Mouse (Mus musculus): Measurements from ENCODE around the gene Tmed9. TPM values are rescaled to one million over a fixed set of nuclear protein-coding genes. Genes with fewer than 3 reads are reported as not detected.
A peak's percentile ranks its signal among the peaks of the same experiment; 100 is the strongest.
"Not testable (repeated sequence)": the region's sequence is repeated elsewhere in the genome, so short reads cannot be mapped to it uniquely, and the experiment has no call there.

Gene Tmed9
- total RNA-seq, 2 experiments from 2014 or later, result 129 to 134 TPM

- intact Hi-C loops (cut with DNase I), result no loop called here
- no peak for DNase-seq (ENCODE audit: low spot score in 2 of 2)
Measured at GRCm38 (mm10) chr13:55563266-55563879, 10.2 kb upstream of the Tmed9 start.

- no peak for DNase-seq (ENCODE audit: low spot score in 2 of 2)
- intact Hi-C loops (cut with DNase I), result no loop called here
Measured at GRCm38 (mm10) chr13:55567001-55567400, 6.5 kb upstream of the Tmed9 start.

GRCm38 (mm10) chr13:55567949-55568348 is 5.6 kb upstream of the Tmed9 start:
- intact Hi-C loops (cut with DNase I), result no loop called here
- DNase-seq (ENCODE audit: low spot score in 2 of 2), result no peak

DNA sequence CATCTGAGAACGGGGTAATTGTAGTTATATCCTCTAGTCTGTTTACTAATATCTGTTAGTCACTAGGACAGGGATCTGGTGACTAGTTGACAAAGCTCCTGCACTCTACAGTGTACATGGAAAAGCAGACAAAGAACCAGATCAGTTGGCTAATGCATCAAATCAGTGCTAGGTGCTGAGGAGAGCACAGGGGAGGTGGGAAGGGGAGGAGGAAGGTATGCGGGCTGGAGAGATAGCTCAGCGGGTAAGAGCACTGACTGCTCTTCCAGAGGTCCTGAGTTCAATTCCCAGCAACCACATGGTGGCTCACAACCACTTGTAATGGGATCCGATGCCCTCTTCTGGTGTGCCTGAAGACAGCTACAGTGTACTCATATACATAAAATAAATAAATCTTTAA is 5.0 kb upstream of the Tmed9 start:
- DNase-seq (ENCODE audit: low spot score in 2 of 2), result not testable (repeated sequence)

GRCm38 (mm10) chr13:55569726-55570285 is 3.7 kb upstream of the Tmed9 start:
- intact Hi-C loops (cut with DNase I), result no loop called here
- peak; percentile 18 to 32 for DNase-seq (ENCODE audit: low spot score in 2 of 2)

More for the DNA sequence above, 5.0 kb upstream of the Tmed9 start:
- intact Hi-C loops (cut with DNase I), result not testable (repeated sequence)

GRCm38 (mm10) chr13:55570286-55570973 is 3.1 kb upstream of the Tmed9 start:
- intact Hi-C loops (cut with DNase I), result no loop called here
- peak; percentile 31 for DNase-seq (ENCODE audit: low spot score in 2 of 2)

- peak; percentile 92 to 93 for DNase-seq (ENCODE audit: low spot score in 2 of 2)
- intact Hi-C loops (cut with DNase I), result no loop called here
Measured at GRCm38 (mm10) chr13:55571027-55571751, 2.3 kb upstream of the Tmed9 start, which contains the start of gene Fam193b. Gene Fam193b (minus strand): TSS chr13:55571120.

DNA sequence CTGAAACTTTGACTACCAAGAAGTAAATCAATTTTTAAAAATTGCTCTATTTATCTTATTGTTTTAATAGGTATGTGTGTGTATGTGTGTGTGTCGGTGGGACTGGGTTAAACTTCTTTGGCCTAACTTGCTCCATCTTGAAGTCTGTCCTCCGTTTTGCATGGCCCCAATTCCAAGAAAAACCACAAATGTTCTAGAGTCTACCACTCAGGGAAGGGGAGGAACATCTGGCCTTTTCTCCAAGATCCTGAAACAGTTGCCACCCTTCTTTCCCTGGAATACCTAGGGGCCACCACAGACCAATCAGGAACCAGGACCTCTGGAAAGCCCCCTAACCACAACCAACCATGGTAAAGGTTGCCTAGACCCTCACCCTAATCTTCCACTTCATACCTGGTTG is 1.6 kb upstream of the Tmed9 start:
- DNase-seq (ENCODE audit: low spot score in 2 of 2), result no peak
- intact Hi-C loops (cut with DNase I), result no loop called here

DNA sequence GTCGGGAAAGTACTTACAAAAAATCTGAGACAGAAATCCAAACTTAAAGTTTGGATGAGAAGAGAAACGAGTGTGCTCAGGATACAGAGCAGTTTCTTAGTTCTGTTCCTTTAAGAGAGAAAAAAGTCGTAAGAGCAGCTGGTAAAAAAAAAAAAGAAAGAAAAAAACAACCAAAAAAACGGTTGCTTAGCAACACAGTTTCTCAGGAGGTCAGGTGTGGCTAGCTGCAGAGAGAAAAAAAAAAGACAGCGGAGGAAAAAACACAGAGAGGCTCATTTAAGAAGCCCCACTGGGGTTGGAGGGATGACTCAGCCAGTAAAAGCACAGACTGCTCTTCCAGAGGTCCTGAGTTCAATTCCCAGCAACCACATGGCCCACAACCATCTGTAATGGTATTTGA is 789 bp downstream of the Tmed9 start:
- intact Hi-C loops (cut with DNase I), result no loop called here
- no peak for DNase-seq (ENCODE audit: low spot score in 2 of 2)

GRCm38 (mm10) chr13:55575932-55576331 is 2.4 kb downstream of the Tmed9 start:
- no peak for DNase-seq (ENCODE audit: low spot score in 2 of 2)
- intact Hi-C loops (cut with DNase I), result no loop called here

GRCm38 (mm10) chr13:55576872-55577271 is 3.3 kb downstream of the Tmed9 start:
- DNase-seq (ENCODE audit: low spot score in 2 of 2); intact Hi-C loops (cut with DNase I): not testable (repeated sequence)

DNA sequence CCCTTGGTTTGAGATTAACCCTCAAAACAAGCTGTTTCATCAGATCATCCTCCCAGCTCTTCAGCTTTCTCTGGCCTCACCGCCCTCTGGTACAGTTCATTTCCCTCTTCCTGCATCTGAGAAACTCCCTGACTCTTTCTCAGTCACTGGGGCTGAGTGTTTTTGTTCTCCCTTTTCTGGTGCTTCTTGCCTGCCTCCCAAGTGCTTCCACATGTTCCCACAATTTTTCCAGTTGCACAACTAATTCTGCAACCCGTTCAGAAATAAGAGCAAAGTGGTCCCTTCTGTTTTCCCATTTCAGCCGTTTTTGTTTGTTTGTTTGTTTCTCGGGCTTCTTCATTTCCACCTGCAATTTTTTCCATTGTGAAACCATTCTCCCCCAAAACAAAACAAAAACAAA is 4.6 kb downstream of the Tmed9 start:
- DNase-seq (ENCODE audit: low spot score in 2 of 2), result no peak
- intact Hi-C loops (cut with DNase I), result no loop called here

- no peak for DNase-seq (ENCODE audit: low spot score in 2 of 2)
- intact Hi-C loops (cut with DNase I), result no loop called here
Measured at GRCm38 (mm10) chr13:55591961-55592490, 18.5 kb downstream of the Tmed9 start.

- intact Hi-C loops (cut with DNase I), result no loop called here
- peak; percentile 97 to 99 for DNase-seq (ENCODE audit: low spot score in 2 of 2)
Measured at GRCm38 (mm10) chr13:55592512-55593253, 19.2 kb downstream of the Tmed9 start.

DNA sequence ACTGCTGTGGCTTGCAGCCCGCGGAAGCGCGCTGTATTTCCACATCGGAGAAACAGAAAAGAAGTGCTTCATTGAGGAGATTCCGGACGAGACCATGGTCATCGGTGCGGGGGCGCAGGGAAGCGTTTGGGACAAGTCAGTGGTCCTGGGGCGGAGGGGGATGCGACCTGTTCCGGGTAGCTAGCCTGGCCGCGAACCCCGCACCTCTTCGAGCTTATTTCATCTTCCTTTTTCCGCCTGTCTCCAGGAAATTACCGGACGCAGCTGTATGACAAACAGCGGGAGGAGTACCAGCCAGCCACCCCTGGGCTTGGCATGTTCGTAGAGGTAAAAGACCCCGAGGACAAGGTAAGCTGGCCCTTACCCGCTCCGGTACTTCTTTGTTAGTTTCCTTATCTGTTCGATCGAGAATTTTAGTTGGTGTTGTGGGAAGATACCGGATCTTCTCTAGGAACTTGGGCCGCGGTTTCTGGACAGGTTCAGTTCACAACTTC is 19.8 kb downstream of the Tmed9 start:
- intact Hi-C loops (cut with DNase I), result no loop called here
- DNase-seq (ENCODE audit: low spot score in 2 of 2), result no peak

DNA sequence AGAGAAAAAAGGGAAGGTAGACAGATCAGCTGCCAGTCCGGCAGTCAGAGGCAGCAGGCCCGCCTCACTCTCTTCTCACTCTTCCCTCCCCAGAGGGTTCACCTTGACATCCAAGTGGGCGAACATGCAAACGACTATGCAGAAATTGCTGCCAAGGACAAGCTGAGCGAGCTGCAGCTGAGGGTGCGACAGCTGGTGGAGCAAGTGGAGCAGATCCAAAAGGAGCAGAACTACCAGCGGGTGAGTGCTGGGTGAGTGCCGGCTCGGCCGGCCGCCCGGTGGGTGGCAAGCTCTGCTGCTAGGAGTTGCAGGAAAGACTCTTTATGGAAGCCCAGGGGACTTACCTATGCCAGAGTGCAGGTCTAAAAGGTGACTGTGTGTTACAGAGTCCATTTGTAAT is 21.8 kb downstream of the Tmed9 start:
- intact Hi-C loops (cut with DNase I), result no loop called here
- DNase-seq (ENCODE audit: low spot score in 2 of 2), result peak; percentile 56 to 93

- DNase-seq (ENCODE audit: low spot score in 2 of 2), result peak in 1 of 2 experiments; percentile 66
- intact Hi-C loops (cut with DNase I), result no loop called here
Measured at GRCm38 (mm10) chr13:55596802-55597201, 23.3 kb downstream of the Tmed9 start.

DNA sequence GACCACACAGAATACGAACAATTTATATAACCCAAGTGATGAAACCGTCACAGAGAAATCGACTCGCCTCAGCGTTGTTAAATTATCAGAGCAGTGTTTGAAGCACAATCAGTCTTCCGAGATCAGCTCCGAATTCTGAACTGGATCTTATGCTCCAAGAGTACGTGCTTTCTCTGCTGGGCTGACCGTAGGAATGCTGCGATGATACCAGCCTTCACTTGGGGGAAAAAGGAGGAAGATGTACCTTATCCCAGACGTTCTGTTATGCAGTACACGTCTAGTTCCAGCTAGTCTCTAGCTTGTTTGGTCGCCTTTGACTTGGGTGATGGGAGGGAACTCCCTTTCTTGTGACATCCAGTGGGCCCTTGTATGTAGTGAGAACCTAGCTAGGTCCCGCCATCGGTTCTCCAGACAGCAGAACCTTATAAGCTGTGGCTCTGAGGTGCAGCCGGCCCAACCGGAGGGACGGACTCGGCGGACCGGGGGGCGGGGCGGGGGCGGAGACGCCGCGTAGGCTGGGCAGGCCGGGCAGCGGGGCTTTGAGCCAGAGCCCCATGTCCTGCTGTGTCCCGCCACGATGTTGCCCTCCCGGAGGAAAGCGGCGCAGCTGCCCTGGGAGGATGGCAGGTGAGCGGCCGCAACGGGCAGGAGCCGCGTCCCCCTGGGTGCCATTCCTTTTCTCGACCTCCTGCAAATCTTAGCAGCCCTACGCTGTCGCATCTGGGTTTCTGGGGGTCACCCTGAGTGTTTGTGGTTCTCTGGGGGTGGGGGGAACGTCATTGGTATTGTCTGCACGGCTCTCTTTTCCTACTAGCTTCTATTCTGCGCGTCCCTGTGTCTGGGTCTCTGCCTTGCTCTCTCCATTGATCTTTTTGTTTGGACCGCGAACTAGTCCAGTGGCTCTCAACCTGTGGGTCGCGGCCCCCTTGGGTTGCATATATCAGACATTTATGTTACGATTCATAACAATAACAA is 26.3 kb downstream of the Tmed9 start, which contains the start of gene B4galt7:
B4galt7 (plus strand) TSS at position 331 of the 975 bp plus-strand sequence.
- intact Hi-C loops (cut with DNase I), result loop anchor here (1.0 kb wide), 1 partner anchor 128 kb away; no protein-coding TSS in a partner anchor
- DNase-seq (ENCODE audit: low spot score in 2 of 2), result peak; percentile 85

Data from left cerebral cortex, postnatal 25 days (tissue).